Mouse (Mus musculus) forebrain, embryonic 16.5 days (tissue): ENCODE data around the gene Sorcs2. TPM values are rescaled to one million over a fixed set of nuclear protein-coding genes. Genes with fewer than 3 reads are reported as not detected.

Source experiments
- ATAC-seq: fragments of 200-750 bp; cut with Nextera tagmentation; 2 replicates; pipeline ENCODE4 v1.8.0; 2017; ENCODE audit warnings: mild to moderate bottlenecking, moderate library complexity
- H3K27ac ChIP-seq: fragments of 300-500 bp; sonication (generic); 2 replicates; pipeline ENCODE4 v1.5.1; 2014; ENCODE audit warnings: low read length, control low read depth
- H3K27me3 ChIP-seq: fragments of 300-500 bp; sonication (generic); replicated peaks from 2 replicates; pipeline ENCODE4 v1.6.1; 2014; ENCODE audit warnings: low read length; ENCODE audit not compliant: control insufficient read depth, insufficient read depth
- H3K36me3 ChIP-seq: fragments of 300-500 bp; sonication (generic); 2 replicates; pipeline ENCODE4 v1.6.1; 2014; ENCODE audit not compliant: control insufficient read depth, insufficient read depth
- H3K4me1 ChIP-seq: fragments of 300-500 bp; sonication (generic); replicated peaks from 2 replicates; pipeline ENCODE4 v1.6.1; 2014; ENCODE audit warnings: low read length; ENCODE audit not compliant: control insufficient read depth, insufficient read depth
- H3K4me2 ChIP-seq: fragments of 300-500 bp; sonication (generic); 2 replicates; pipeline ENCODE4 v1.6.1; 2014; ENCODE audit warnings: mild to moderate bottlenecking, low read length, control low read depth
- H3K4me3 ChIP-seq: fragments of 300-500 bp; sonication (generic); replicated peaks from 2 replicates; pipeline ENCODE4 v1.5.1; 2014; ENCODE audit warnings: mild to moderate bottlenecking, low read length, control low read depth
- H3K9ac ChIP-seq: fragments of 300-500 bp; sonication (generic); replicated peaks from 2 replicates; pipeline ENCODE4 v1.6.1; 2014; ENCODE audit warnings: low read depth, low read length, control low read depth
- H3K9me3 ChIP-seq: fragments of 300-500 bp; sonication (generic); 2 replicates; pipeline ENCODE4 v1.6.1; 2016; ENCODE audit warnings: low read length; ENCODE audit not compliant: control insufficient read depth
- WGBS: fragments of 180-500 bp; shearing (Covaris S2); extraction: QIAGEN DNeasy Blood & Tissue Kit; methylation state at CpG from one replicate; pipeline ENCODE4 v1.1.7; 2014; 5-methylcytosine and 5-hydroxymethylcytosine counted together
- polyA plus RNA-seq: library from polyadenylated mRNA; unstranded; fragments of >200 nt; fragmentation: Nextera tagmentation; extraction: Ambion mirVana; gene quantifications from 2 replicates; pipeline ENCODE4 v1.2.1, GENCODE M21; 2015

Gene Sorcs2
- polyA plus RNA-seq, 1 experiment from 2014 or later, result 7.0 TPM

DNA sequence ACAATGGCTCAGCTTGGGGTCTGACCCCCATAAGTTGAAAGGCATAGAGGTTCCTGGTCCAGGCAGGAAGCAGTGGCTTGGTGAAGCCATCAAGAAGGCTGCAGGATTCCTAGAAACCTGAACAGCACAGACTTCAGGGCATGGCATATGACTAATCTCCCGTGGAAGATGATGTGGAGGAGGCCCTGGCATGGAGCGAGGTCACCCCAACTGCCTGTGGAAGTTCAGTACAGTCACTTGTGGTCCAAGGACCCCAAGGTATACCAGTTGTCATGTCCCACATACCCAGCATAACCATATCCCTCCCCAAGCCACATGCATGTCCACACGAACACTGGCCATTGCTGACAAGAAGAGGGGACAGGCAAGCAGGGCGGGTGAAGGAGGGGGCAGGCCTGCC is 206.7 kb downstream of the Sorcs2 start:
- ATAC-seq, result no peak
- Histone ChIP-seq H3K4me2 (no peak overlapping the region), H3K4me3 (no peak overlapping the region), H3K36me3 (no peaks in the 10 kb centered on the region), H3K27ac (no peak overlapping the region), H3K9ac (no peak overlapping the region), H3K4me1 (peaks cover 6% of the 10 kb centered on the region), H3K9me3 (no peaks in the 10 kb centered on the region), H3K27me3 (no peaks in the 10 kb centered on the region)
- WGBS, result 93% methylated on average over 4 of the region's 4 CpGs

- no peak for ATAC-seq
Observed at GRCm38 (mm10) chr5:36188310-36188709, 209.6 kb downstream of the Sorcs2 start.

DNA sequence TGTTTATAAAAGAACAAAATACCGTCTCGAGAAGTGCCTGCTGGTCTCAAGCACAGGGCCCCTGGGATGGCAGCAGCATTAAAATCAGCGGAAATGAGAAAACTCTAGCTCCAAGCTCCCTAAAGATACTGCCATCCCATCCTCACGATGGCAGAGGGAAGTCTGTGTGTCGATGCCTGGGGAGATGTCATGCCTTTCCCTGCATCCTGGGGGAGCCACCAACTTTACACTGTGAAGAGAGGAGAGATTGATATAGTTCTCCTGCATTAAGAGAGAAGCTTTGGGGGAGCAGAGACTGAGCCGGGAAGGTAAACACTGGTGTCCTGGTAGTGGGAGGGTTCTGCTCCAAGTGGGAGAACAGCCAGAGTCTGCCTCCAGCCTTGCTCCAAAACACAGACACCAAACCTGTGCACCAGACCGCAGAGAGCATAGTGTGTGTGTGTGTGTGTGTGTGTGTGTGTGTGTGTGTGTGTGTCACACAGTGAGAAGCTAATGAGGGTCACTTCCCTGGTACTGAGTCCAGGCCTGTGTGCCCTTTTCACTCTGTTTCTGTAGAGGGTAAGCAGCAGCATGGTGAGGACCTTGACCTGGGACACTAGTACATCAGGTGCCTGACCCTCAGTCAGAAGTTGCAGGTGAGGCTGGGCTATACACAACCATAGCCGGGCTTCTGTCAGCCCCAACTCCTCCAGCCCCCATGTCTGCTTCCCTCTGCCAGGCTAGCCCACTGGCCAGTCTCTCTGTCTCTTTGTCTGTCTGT is 211.5 kb downstream of the Sorcs2 start:
- H3K27ac ChIP-seq, result no peak overlapping the region
- H3K27me3 ChIP-seq, result no peaks in the 10 kb centered on the region
- no peak overlapping the region for H3K4me2 ChIP-seq
- no peak overlapping the region for H3K4me3 ChIP-seq
- no peaks in the 10 kb centered on the region for H3K9me3 ChIP-seq
- H3K4me1 ChIP-seq, result no peaks in the 10 kb centered on the region
- WGBS, result 62% methylated on average over 8 of the region's 8 CpGs
- no peaks in the 10 kb centered on the region for H3K36me3 ChIP-seq
- no peak overlapping the region for H3K9ac ChIP-seq
- ATAC-seq, result no peak

More at GRCm38 (mm10) chr5:36188310-36188709, 209.6 kb downstream of the Sorcs2 start:
- H3K4me3 ChIP-seq, result no peak overlapping the region
- H3K27ac ChIP-seq, result no peak overlapping the region
- H3K36me3 ChIP-seq, result no peaks in the 10 kb centered on the region
- H3K27me3 ChIP-seq, result no peaks in the 10 kb centered on the region
- H3K4me2 ChIP-seq, result no peak overlapping the region
- H3K9me3 ChIP-seq, result no peaks in the 10 kb centered on the region
- WGBS, result 92% methylated on average over 4 of the region's 4 CpGs
- no peak overlapping the region for H3K9ac ChIP-seq
- no peaks in the 10 kb centered on the region for H3K4me1 ChIP-seq

DNA sequence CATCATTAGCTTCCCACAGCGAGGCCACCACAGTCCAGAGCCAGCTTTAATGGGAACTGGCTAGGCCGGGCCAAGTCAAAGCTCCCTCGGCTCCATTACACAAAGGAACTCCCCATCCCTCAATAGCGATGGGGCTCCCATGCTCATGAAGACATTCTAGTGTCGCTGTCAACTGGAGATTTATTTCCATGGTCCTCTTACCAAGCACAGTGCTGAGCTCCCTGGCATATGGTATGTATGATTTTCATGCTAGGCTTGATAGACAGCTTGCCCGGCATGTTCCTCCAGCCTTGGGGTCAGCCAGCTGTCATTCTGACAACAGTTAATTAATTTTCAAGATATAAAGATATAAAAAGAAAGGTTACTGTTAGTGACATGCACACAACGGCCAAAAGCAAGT is 215.6 kb downstream of the Sorcs2 start:
- no peaks in the 10 kb centered on the region for H3K9me3 ChIP-seq
- ATAC-seq, result no peak
- H3K4me2 ChIP-seq, result no peak overlapping the region
- WGBS, result 79% methylated on average over 7 of the region's 7 CpGs
- H3K4me3 ChIP-seq, result no peak overlapping the region
- no peak overlapping the region for H3K27ac ChIP-seq
- H3K27me3 ChIP-seq, result no peaks in the 10 kb centered on the region
- no peaks in the 10 kb centered on the region for H3K36me3 ChIP-seq
- H3K4me1 ChIP-seq, result no peaks in the 10 kb centered on the region
- H3K9ac ChIP-seq, result no peak overlapping the region

GRCm38 (mm10) chr5:36179708-36180107 is 218.2 kb downstream of the Sorcs2 start:
- Histone ChIP-seq H3K36me3 (no peaks in the 10 kb centered on the region), H3K27ac (no peak overlapping the region), H3K4me3 (no peak overlapping the region), H3K4me2 (no peak overlapping the region), H3K9ac (no peak overlapping the region), H3K9me3 (no peaks in the 10 kb centered on the region), H3K27me3 (no peaks in the 10 kb centered on the region), H3K4me1 (peaks cover 6% of the 10 kb centered on the region; the same call in 1 of the 2 replicates)
- ATAC-seq, result no peak
- WGBS, result 95% methylated on average over 5 of the region's 5 CpGs

GRCm38 (mm10) chr5:36178785-36179184 is 219.2 kb downstream of the Sorcs2 start:
- no peaks in the 10 kb centered on the region for H3K36me3 ChIP-seq
- ATAC-seq, result no peak
- no peak overlapping the region for H3K4me3 ChIP-seq
- H3K9me3 ChIP-seq, result no peaks in the 10 kb centered on the region
- H3K4me2 ChIP-seq, result no peak overlapping the region
- H3K9ac ChIP-seq, result no peak overlapping the region
- WGBS, result 92% methylated on average over 3 of the region's 3 CpGs
- H3K27ac ChIP-seq, result no peak overlapping the region
- no peaks in the 10 kb centered on the region for H3K27me3 ChIP-seq
- H3K4me1 ChIP-seq, result peaks cover 6% of the 10 kb centered on the region; the same call in 1 of the 2 replicates

GRCm38 (mm10) chr5:36178215-36178614 is 219.7 kb downstream of the Sorcs2 start:
- 62% methylated on average over 7 of the region's 7 CpGs for WGBS
- H3K9ac ChIP-seq, result no peak overlapping the region

GRCm38 (mm10) chr5:36176873-36177272 is 221.1 kb downstream of the Sorcs2 start:
- Histone ChIP-seq H3K27ac (no peak overlapping the region), H3K9me3 (no peaks in the 10 kb centered on the region), H3K4me1 (peaks cover 6% of the 10 kb centered on the region; the same call in 1 of the 2 replicates), H3K27me3 (no peaks in the 10 kb centered on the region), H3K36me3 (no peaks in the 10 kb centered on the region), H3K4me3 (no peak overlapping the region), H3K4me2 (no peak overlapping the region), H3K9ac (no peak overlapping the region)
- 95% methylated on average over 4 of the region's 4 CpGs for WGBS
- no peak for ATAC-seq

More at GRCm38 (mm10) chr5:36178215-36178614, 219.7 kb downstream of the Sorcs2 start:
- Histone ChIP-seq H3K27ac (no peak overlapping the region), H3K9me3 (no peaks in the 10 kb centered on the region), H3K4me2 (no peak overlapping the region), H3K27me3 (no peaks in the 10 kb centered on the region), H3K36me3 (no peaks in the 10 kb centered on the region), H3K4me1 (peaks cover 6% of the 10 kb centered on the region; the same call in 1 of the 2 replicates), H3K4me3 (no peak overlapping the region)
- no peak for ATAC-seq

- WGBS, result 94% methylated on average over 11 of the region's 11 CpGs
- Histone ChIP-seq H3K27ac (no peak overlapping the region), H3K36me3 (no peaks in the 10 kb centered on the region), H3K9me3 (no peaks in the 10 kb centered on the region), H3K9ac (no peak overlapping the region), H3K27me3 (no peaks in the 10 kb centered on the region), H3K4me3 (no peak overlapping the region), H3K4me2 (no peak overlapping the region), H3K4me1 (peaks cover 6% of the 10 kb centered on the region; the same call in 1 of the 2 replicates)
- no peak for ATAC-seq
Observed at GRCm38 (mm10) chr5:36176409-36176808, 221.5 kb downstream of the Sorcs2 start.
